Mouse (Mus musculus) spleen, postnatal 14 days (tissue): ENCODE measurements around the gene Slc25a26.

Source experiments
- DNase-seq, 2 experiments: peaks; one replicate each; pipeline ENCODE4 v3.0.0; 2021 to 2022; ENCODE audit warnings: low spot score in 2 of 2

Gene Slc25a26

DNA sequence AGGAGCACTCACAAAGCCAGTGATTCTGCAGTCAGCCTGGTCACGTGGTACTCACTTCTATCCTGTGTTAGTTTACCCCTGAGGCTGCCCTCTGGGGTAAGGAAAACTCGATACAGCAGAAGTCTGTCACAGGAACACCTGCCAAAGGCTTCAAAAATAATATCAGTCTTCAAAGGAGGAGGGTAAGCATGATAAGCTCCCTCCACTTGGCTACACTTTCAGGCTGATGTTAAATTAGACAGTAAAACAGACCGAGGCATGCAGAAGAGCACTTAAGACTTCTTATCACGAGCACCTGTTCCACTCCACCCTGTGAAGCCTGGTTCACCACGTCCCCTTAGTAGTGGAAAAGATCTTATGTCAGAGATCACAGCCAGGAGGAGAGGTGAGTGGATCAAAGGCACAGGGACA is 136.9 kb downstream of the Slc25a26 start:
- no peak for DNase-seq

DNA sequence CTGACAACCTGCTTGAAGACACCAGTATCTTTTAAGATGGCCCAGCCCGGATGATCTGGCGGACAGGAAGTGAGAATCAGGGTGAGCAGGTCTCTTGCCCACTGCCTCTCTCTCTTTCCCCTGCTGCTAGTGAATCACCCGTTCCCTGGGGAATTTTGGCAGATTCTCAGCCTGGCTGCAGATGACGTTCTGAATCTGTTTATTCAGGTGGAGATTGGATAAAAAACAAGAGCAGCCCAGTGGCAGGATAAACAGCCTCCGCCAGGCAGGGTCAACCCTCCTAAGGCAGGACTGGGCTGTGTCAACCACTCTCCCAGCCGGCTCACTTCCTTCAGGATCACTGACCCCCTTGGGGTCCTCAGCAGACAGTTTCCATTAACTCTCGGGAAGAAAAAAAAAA is 140.2 kb downstream of the Slc25a26 start:
- DNase-seq = no peak

GRCm38 (mm10) chr6:94642048-94642447 is 141.9 kb downstream of the Slc25a26 start:
- no peak for DNase-seq

GRCm38 (mm10) chr6:94643989-94644388 is 143.9 kb downstream of the Slc25a26 start:
- no peak for DNase-seq

DNA sequence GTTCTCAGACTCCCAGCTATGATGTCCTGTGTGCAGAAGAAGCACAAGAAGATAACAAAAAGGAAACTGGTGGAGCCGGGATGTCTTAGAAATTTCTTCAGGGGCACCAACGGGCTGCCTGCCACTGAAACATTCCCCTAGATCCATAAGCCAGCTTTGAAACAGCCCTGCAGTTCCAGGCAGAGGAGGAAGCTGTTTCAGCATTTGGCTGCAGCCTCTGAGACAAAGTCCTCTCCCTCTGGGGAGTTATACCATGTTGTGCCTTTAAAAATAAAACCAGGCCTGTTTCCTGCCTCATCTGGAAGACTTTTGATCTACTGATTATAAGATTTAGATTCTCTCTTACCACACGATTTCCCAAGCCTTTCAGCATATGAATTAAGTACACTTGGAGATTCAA is 144.5 kb downstream of the Slc25a26 start:
- DNase-seq = no peak

- DNase-seq = no peak
Observed at GRCm38 (mm10) chr6:94645723-94646122, 145.6 kb downstream of the Slc25a26 start.

GRCm38 (mm10) chr6:94646274-94646863 is 146.2 kb downstream of the Slc25a26 start:
- DNase-seq = no peak

GRCm38 (mm10) chr6:94646902-94647301 is 146.8 kb downstream of the Slc25a26 start:
- DNase-seq = no peak

- DNase-seq = no peak
Observed at GRCm38 (mm10) chr6:94647574-94648430, 147.7 kb downstream of the Slc25a26 start.

DNA sequence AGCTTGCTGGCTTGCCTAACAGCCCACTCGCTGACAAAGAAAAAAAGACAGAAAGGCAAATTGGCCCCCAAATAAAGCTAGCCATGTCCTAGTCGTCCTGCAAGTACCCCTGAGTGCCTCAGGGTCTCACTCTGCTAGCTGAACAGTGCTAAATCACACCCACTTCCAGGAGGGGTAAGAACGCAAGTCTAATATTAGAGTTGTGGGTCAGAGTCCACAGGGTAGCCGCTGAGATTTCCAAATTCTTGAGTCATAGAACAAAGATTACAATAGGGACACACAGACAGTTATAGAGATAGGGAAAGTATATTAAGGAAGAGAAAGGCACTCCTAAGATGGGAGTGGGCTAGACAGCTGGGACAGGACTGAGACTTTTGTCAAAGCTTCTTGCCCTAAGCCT is 148.4 kb downstream of the Slc25a26 start:
- no peak for DNase-seq

DNA sequence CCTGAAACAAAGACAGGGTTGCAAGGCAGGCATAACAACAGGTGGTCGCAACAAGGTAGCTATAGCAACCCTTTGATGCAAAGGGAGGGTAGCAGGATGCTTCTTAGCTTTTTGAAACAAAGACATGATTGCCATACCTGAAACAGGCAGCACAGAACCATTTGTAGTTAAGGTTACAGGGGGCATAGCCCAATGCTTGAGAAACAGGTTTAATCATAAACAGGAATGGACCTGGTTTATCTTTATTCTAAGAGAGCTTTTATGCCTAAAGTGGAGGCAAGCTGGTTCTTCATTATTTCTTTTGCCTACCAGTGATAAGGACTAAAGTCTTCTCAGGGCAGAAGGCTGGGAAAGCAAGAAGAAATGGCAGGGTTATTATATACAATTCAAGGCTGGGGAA is 149.5 kb downstream of the Slc25a26 start:
- DNase-seq = no peak

DNA sequence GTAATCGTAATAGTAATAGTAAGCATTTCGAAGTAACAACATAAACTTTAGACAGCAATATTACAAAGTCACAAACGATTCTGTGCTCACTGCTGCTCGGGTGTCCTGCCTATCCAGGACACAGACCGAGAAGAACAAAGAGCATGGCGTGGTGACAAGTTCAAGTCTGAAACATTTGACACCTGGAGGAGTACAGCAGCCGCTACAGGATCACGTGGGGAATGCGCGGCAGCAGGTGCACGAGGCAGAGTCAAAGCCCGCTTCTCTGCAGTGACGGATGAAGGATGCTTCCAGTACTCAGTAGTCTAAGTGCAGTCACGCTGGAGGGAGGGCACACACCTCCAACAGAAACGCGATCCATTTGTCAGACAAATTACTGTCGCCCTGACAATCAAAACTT is 151.4 kb downstream of the Slc25a26 start:
- DNase-seq = no peak

GRCm38 (mm10) chr6:94652659-94653213 is 152.6 kb downstream of the Slc25a26 start:
- DNase-seq = no peak

GRCm38 (mm10) chr6:94653388-94654316 is 153.5 kb downstream of the Slc25a26 start:
- DNase-seq = no peak
